Mouse (Mus musculus) cerebellum, adult 18-20 months (tissue): ENCODE results near the gene Pik3ap1.

Source experiments
- DNase-seq, 2 experiments: peaks; one replicate each; pipeline ENCODE4 v3.0.0; 2021

Pik3ap1 gene

GRCm38 (mm10) chr19:41366854-41367517 is 17.9 kb downstream of the Pik3ap1 start:
- no peak for DNase-seq

DNA sequence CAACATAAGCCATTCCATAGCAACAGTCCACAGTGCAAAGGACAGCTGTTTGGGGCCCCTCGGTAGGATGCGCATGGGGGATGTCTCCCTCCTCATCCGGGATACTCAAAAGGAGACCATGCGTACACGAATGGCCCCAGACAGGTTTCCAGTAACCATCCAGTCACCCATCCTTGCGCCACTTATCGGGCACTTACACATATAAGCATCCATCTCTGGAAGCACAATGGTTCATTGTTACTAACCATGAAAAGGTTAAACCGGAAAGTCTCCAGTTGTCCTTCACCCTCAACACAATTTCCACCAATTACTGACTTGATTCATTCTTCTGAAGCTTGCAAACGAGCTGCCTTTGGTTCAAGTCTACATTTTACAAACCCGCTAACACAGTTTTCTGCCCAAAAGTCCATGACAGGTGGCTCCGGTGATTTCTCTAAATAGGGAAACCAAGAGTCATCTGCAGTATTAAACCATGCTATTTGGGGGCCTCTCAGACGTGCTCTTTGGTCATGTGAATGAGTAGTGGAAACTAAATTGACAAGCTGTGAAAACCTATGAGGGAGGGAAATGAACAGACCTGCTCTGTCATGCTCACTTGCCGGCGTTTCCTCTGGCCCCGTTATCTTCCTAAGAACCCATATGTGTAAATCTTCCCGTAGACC is 18.6 kb downstream of the Pik3ap1 start:
- DNase-seq = no peak

DNA sequence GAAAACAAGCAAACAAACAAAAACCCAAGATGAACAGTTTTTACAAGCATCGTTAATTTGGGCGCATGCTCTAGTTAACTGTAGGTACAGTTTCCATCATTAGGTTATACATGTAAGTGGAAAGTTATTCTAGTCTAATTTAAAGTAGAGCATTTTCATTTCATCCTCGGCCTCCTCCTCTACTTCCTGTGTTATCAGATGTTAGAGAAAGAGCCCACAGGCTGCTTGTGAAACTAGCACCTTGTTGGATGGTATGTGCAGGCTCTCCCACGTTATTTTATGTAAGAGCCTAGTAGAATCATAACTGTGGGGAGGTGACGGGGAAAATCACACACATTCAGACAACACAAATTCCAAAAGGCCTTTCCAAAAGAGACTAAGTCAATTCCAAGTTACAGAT is 19.3 kb downstream of the Pik3ap1 start:
- no peak for DNase-seq

- DNase-seq = no peak
Observed at GRCm38 (mm10) chr19:41364509-41364908, 20.4 kb downstream of the Pik3ap1 start.

GRCm38 (mm10) chr19:41362963-41363362 is 21.9 kb downstream of the Pik3ap1 start:
- DNase-seq = no peak

- DNase-seq = no peak
Observed at GRCm38 (mm10) chr19:41360459-41360858, 24.4 kb downstream of the Pik3ap1 start.

DNA sequence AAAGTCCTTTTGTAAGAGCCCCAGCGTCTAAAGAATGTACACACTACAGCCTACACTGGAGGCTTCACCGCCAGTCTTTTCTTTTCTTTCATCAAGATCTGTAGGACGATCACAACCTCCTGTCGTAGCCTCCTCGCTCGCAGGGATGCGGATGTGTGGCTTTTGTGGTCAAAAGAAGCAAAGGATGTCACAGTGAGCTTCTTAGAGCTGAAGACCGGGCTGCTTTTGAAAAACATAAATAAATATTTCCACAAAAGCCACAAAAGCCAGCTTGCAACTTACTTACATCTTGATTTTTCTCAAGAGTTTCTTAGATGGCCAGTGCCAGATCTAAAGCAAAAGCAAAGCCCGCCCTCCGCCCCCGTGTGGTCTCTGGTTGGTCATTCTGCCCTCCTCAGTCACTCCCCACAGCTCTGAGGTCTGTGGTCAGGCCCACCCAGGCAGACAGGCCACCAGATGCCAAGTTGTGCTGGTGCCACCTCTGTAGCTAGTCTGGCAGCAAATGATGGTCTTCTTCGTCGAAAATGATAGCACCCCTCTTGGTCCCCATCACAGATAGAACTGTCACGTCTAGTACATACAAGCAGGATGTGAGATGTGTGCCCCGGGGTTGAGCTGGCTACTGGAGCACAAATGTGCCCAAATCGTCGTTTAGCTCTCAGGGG is 30.5 kb downstream of the Pik3ap1 start:
- DNase-seq = no peak

- no peak for DNase-seq
Observed at GRCm38 (mm10) chr19:41349624-41350023, 35.3 kb downstream of the Pik3ap1 start.

GRCm38 (mm10) chr19:41348161-41348560 is 36.7 kb downstream of the Pik3ap1 start:
- no peak for DNase-seq

- no peak for DNase-seq
Observed at GRCm38 (mm10) chr19:41347326-41347725, 37.6 kb downstream of the Pik3ap1 start.

GRCm38 (mm10) chr19:41346099-41346850 is 38.6 kb downstream of the Pik3ap1 start:
- DNase-seq = no peak

DNA sequence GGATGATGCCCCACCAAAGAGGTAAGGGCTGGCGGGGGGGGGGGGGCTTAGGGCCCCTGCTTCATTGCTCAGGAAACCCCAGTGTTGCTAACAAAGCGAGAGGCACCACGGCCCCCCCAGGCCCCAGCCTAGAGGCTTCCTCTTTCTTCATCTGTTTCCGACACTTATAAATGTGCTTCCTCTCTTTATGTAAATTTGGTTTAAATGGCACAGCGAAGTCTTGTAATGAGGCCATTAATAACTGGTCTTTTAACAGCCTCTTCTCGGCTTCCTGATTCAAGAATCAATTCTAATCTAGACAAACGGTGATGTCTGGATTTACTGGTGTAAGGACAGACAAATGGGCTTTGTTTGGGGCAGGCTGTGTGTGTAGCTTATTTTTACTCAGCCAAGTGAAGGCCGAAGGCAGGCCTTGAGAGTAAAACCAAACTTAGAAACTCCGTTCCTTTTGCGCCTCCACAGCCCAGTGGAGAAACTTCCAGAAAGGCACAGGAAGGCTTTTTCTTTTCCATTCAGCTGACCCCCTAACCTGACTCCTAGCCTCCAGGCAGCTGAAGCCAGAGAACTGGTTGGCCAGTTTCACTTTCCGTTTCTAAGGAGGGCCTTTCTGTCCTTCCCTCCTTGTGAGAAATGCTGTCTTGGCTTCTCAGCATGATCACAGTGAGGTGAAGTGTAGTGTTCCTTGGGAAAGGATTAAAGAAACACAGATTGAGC is 39.7 kb downstream of the Pik3ap1 start:
- no peak for DNase-seq

- DNase-seq = no peak
Observed at GRCm38 (mm10) chr19:41344666-41345027, 40.3 kb downstream of the Pik3ap1 start.

- no peak for DNase-seq
Observed at GRCm38 (mm10) chr19:41342592-41343090, 42.3 kb downstream of the Pik3ap1 start.

DNA sequence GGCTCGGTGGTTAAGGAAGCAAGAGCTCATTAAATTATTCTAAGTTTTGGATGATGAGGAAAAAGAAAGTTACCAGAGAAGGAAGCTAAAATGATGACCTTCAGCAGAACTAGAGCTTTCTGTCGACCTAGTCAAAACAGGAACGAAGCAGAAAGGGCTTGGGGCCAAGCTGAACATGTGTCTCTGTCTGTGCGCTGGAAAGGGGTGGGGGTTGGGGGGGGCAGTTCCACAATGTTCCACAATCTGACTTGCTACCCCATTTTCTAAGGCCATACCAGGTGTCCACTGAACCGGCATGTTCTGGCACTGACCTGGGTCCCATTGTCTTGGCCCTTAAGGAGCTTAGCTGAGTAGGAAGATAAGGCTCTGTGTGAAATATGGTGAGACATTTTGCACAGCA is 43.2 kb downstream of the Pik3ap1 start:
- DNase-seq = no peak

GRCm38 (mm10) chr19:41339020-41339836 is 45.7 kb downstream of the Pik3ap1 start:
- DNase-seq = no peak

GRCm38 (mm10) chr19:41338379-41338778 is 46.5 kb downstream of the Pik3ap1 start:
- DNase-seq = no peak

DNA sequence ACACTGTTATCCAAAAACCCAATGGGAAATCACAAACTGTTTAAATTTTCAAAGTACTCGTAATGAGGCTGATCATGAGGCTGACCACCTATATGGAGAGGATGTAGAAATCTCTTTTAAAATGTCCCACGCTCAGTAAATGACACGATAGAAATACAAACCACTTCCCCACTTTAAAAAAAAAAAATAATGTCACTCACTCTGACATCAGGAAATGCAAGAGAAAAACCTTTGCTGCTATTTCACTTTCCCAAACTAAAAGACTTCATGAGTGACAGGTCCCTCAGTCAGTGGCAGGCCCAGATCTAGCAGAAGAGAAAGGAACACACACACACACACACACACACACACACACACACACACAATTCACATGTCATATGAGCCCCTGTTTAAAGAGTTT is 49.2 kb downstream of the Pik3ap1 start:
- DNase-seq = no peak

- DNase-seq = no peak
Observed at GRCm38 (mm10) chr19:41332986-41333385, 51.9 kb downstream of the Pik3ap1 start.

GRCm38 (mm10) chr19:41332228-41332627 is 52.7 kb downstream of the Pik3ap1 start:
- no peak for DNase-seq

DNA sequence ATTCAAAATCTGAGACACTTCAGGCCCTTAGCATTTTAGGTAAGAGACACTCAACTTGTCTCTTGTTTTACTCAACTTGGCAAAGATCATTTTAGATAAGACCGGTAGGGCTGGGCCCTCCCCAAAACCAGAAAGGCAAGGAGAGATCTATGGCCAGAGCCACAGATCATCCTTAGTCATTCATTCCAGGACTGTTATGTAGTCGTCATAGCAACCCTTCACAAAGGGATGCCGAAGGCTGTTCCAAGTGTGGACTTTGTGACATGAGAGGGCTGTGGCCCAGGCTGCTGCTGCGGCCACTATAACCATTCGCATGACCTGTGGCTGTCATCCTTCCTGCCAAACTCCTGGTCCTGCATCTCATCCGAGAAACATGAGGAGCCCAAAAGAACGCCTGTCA is 54.5 kb downstream of the Pik3ap1 start:
- DNase-seq = no peak

DNA sequence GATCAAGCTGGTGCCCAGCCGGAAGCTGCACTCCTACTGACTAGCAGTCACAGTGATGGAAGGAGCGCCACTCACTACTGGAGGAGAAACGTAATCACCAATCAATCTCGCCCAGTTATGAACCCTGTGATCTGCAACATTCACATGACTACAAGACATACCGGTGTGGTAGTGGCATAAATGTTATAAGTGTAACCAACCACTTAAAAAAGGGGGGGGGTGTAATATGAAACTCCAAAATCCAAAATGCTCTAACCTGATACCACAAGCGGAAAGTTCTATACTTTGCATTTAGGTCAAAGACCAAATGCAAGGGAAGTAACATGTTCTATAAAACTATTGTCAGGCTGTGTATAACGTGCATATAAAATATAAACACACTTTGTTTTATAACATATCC is 54.9 kb downstream of the Pik3ap1 start:
- no peak for DNase-seq
